Mouse (Mus musculus) frontal cortex, postnatal 14 days (tissue): ENCODE data around the gene Tec.

Experiments used
- DNase-seq, 2 experiments: peaks; one replicate each; pipeline ENCODE4 v3.0.0; 2022; ENCODE audit warnings: low spot score in 2 of 2

Tec gene

GRCm38 (mm10) chr5:72735763-72736162, 132.5 kb downstream of the Tec start:
- DNase-seq = no peak

GRCm38 (mm10) chr5:72732885-72733284, 135.4 kb downstream of the Tec start:
- DNase-seq = no peak

- no peak for DNase-seq
Measured at GRCm38 (mm10) chr5:72725404-72725803, 142.9 kb downstream of the Tec start.

- no peak for DNase-seq
Measured at GRCm38 (mm10) chr5:72723429-72723828, 144.9 kb downstream of the Tec start.

GRCm38 (mm10) chr5:72720587-72720986, 147.7 kb downstream of the Tec start:
- DNase-seq = no peak

- DNase-seq = peak; percentile 20 to 74
Measured at GRCm38 (mm10) chr5:72710572-72711278, 157.6 kb downstream of the Tec start.

GRCm38 (mm10) chr5:72709976-72710375, 158.3 kb downstream of the Tec start:
- no peak for DNase-seq

- DNase-seq = no peak
Measured at GRCm38 (mm10) chr5:72709451-72709850, 158.8 kb downstream of the Tec start.

- DNase-seq = no peak
Measured at GRCm38 (mm10) chr5:72706722-72707121, 161.6 kb downstream of the Tec start.

GRCm38 (mm10) chr5:72706095-72706494, 162.2 kb downstream of the Tec start:
- no peak for DNase-seq
